In the genomic region with DNA sequence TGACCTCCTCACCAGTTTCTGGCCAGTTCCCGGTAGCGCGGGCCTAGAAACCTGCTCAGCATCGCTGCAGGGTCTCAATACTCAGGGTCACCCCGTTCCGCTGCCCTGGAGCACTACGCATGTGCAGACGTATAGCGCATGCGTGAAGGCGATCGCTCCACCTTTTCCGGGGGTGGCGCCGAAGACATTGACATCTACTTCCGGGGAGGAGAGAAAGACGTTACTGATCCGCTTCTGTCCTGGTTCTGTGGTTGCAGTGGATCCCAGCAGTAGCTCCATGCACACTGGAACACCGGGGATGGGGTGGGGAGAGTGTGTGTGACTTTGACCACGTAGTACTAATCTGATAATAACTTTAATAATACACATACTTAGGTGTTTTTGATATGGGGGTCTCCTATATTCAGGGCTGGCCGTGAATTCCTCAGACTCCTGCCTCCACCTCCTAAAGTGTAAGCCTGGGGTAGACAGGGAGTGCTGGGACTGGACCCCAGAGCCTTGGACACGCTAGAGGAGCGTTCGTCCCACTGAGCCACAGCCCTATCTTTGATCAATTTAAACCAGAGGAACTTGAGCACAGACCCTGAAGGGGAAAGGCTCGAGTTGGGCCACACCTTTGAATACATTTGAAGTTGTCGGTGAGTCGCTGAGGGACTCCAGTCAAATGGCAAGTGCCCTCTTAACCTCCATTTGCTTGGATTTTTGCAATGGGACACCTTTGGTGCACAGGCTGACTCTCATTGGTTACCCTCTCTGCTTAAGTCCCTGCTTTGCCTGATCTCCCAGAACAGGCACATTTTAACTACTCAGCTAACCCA, we compare ENCODE assay signal across 1 mouse cellular context.
TF ChIP-seq lines count a peak whose summit lies in the region.

A gene (minus strand): TSS at position 147 of the 818 bp plus-strand sequence.

TF ChIP-seq in CH12.LX, 34 proteins besides CTCF, POLR2A, EP300 and RAD21 (continued from another document):
- TF ChIP-seq NELFE (IDR thresholded peaks at IDR 0.05; ENCODE audit: low read depth, low read length), result peak; percentile 83
- no peak for TF ChIP-seq GABPA (IDR thresholded peaks at IDR 0.05; ENCODE audit: insufficient replicate concordance, low read depth, low read length)
- peak; percentile 60; the same call in 1 of the 2 replicates for TF ChIP-seq POLR2AphosphoS2 (IDR thresholded peaks at IDR 0.05; ENCODE audit: low read depth, low read length)
- peak; percentile 85 for TF ChIP-seq ELF1 (IDR thresholded peaks at IDR 0.05; ENCODE audit: low read depth, low read length)
- TF ChIP-seq TBP (conservative IDR thresholded peaks at IDR 0.05; ENCODE audit: low read depth, low read length), result peak; percentile 80
- TF ChIP-seq NRF1 (IDR thresholded peaks at IDR 0.05; ENCODE audit: low read depth, low read length), result peak; percentile 91
- no peak for TF ChIP-seq ZMIZ1 (IDR thresholded peaks at IDR 0.05; ENCODE audit: low read depth, low read length)
- TF ChIP-seq HCFC1 (IDR thresholded peaks at IDR 0.05; ENCODE audit: low read depth, low read length), result peak; percentile 81
- TF ChIP-seq MAZ (IDR thresholded peaks at IDR 0.05; ENCODE audit: low read depth, low read length), result 0 out of 2 replicates have a peak, but pooled peaks have one; percentile 26
- TF ChIP-seq TCF12 (IDR thresholded peaks at IDR 0.05; ENCODE audit: low read depth, low read length), result peak; percentile 71; the same call in 1 of the 2 replicates
